Mouse (Mus musculus) embryonic fibroblast, embryonic 13.5 days (primary cell): ENCODE measurements at regions not wholly inside any gene's neighbourhood (a gene's known extent, or its start where the extent isn't known, plus 50 kb on each side); places are given as distances from the start of the nearest gene placed in this dataset.

Experiments
- H3K27ac ChIP-seq: 2 replicates; pipeline ENCODE4 v1.5.1; 2012; ENCODE audit warnings: low read length, control low read depth, inconsistent platforms; ENCODE audit not compliant: insufficient read depth
- H3K4me1 ChIP-seq: 2 replicates; pipeline ENCODE4 v1.6.1; 2011; ENCODE audit warnings: low read length; ENCODE audit not compliant: control insufficient read depth, insufficient read depth
- H3K4me3 ChIP-seq: 2 replicates; pipeline ENCODE4 v1.5.1; 2011; ENCODE audit warnings: mild to moderate bottlenecking, control low read depth, low read length; ENCODE audit not compliant: insufficient read depth
- CTCF ChIP-seq: IDR thresholded peaks from 2 replicates; pipeline ENCODE4 v1.5.1; 2011; ENCODE audit warnings: mild to moderate bottlenecking, control low read depth, low read length, moderate library complexity, borderline replicate concordance; ENCODE audit not compliant: insufficient read depth
- POLR2A ChIP-seq: IDR thresholded peaks from 2 replicates; pipeline ENCODE4 v1.6.1; 2011; ENCODE audit warnings: low read depth, mild to moderate bottlenecking, control low read depth, low read length, moderate library complexity

DNA sequence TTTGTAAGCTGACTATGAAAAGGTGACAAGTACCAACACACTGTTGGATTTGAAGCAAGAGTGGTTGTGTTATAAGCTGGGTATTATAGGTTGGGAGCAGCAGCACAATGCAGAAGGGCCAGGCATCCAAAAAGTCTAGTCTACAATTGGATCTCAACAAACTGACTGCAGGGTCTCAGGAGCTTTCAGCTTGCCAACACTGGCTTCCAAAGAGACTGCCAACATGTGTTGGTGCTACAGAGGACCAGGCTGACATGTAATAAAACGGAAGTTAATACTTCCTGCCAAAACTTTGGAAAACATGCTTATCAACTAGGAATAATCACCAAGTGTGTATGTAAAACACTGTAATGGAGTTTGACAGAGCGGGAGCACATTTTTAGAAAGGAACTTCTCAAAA is 170.3 kb upstream of the Gm5148 start:
- Histone ChIP-seq H3K4me3 (no peak overlapping the region), H3K27ac (no peak overlapping the region), H3K4me1 (no peaks in the 10 kb centered on the region)
- TF ChIP-seq CTCF (no peak), POLR2A (no peak)

DNA sequence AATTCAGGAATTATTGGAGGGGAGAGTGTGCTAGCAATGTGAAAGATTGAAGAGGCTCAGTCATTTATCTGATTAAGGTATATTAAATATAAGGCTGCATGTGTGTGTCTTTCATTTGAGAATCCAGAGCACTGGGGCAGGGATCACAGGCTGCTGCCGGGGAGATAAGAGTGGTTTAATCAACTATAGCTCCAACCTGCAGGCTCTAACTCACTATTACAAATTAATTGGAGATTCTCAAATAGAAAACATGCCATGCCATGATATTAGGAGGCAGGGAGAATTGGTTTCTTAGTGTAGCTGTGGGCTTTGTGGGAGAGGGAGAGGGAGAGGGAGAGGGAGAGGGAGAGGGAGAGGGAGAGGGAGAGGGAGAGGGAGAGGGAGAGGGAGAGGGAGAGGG is 165.9 kb upstream of the Gm5148 start:
- TF ChIP-seq POLR2A (no peak), CTCF (no peak)
- H3K4me3 ChIP-seq, result no peak overlapping the region
- no peaks in the 10 kb centered on the region for H3K4me1 ChIP-seq
- no peak overlapping the region for H3K27ac ChIP-seq

DNA sequence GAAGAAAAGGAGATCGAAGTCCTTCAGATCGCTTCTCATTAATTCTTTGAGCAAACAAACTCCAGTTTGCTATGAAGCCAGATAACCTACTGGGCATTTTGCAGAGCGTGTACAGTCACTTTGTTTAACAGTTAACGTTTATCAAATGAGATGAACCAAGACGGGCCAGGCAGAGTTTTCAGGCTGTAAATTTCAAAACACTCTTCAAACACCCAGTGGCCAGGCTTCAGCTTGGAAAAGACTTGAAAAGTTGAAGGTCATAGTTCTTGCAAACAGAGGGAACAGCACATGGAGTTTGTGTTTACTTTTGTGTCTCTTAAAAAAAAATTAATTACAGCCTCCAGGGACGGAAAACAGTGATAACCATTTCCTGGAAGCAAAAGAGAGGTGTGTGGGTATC is 164.2 kb upstream of the Gm5148 start:
- Histone ChIP-seq H3K27ac (no peak overlapping the region), H3K4me3 (no peak overlapping the region), H3K4me1 (no peaks in the 10 kb centered on the region; the same call in 1 of the 2 replicates)
- no peak for TF ChIP-seq CTCF
- no peak for TF ChIP-seq POLR2A

DNA sequence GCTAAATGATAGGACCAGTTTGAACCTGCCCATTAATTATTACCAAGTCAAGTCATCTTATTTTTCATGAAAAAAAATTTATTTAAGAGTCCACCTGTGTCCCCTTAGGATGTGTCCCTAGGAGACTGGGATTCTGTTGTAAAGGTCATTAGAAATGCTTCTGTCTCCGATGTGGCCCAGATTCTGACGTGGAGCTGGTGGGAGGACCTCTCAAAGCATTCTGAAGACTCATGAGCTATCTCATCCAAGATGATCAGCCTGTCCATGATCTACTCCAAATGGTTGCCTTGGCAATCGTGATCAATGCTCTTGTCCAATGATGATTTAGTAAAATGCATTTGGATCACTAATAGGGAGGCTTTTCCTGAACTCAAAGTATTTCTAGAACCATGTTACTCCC is 163.4 kb upstream of the Gm5148 start:
- Histone ChIP-seq H3K4me1 (no peaks in the 10 kb centered on the region; the same call in 1 of the 2 replicates), H3K4me3 (no peak overlapping the region), H3K27ac (no peak overlapping the region)
- TF ChIP-seq POLR2A, result no peak
- no peak for TF ChIP-seq CTCF

DNA sequence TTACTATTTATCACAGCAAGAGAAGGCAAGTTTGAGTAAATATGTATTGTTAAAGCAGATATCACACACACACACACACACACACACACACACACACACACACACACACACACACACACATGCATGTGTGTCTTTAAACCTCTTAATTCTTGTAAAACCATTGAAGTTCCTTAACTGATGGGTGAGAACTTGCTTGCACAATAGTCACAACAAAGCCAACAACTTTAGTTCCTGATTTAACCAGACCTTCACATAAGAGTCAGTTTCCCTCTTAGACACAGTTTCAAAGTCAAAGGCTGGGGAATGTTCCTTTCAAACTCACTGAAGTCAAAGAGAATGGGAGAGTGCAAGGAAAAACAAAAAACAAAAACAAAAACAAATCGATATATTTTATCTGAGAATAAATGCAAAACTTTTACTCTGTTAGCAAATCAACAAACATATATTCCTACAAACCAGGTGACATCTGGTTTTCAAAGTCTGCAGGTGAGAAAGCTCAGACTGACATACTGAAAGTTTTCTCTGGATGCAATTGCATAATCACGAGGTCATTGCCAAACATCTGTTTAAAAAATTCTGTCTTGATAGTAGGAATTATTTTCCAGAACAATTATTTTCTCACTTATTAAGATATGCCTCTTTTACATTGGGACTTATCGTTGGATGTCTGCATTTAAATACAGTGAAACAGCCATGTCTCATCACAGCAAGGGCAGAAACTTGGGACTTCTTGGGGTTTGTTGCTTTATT is 162.6 kb upstream of the Gm5148 start:
- Histone ChIP-seq H3K27ac (no peak overlapping the region), H3K4me1 (no peaks in the 10 kb centered on the region; the same call in 1 of the 2 replicates), H3K4me3 (no peak overlapping the region)
- TF ChIP-seq CTCF (no peak), POLR2A (no peak)

DNA sequence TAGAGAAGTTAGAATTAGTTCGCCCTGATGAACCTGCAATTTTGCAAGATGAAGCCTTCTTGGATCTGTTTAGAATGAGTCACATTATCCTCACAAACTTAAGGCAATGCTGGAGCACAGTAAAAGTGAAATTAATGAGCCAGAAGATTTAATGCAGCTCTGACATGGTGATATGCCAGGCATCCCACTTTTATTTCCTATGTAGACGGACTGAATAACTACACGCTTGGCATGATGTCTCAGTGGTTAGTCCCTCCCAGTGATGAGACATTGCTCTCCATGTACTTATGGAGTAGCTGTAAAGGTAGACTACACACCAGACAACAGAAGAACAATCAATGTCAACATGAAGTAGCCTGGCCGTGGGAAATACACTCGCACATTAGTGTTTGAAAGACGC is 161.5 kb upstream of the Gm5148 start:
- Histone ChIP-seq H3K4me1 (no peaks in the 10 kb centered on the region; the same call in 1 of the 2 replicates), H3K4me3 (no peak overlapping the region), H3K27ac (peak overlapping the region; percentile 70)
- TF ChIP-seq CTCF (no peak), POLR2A (no peak)

DNA sequence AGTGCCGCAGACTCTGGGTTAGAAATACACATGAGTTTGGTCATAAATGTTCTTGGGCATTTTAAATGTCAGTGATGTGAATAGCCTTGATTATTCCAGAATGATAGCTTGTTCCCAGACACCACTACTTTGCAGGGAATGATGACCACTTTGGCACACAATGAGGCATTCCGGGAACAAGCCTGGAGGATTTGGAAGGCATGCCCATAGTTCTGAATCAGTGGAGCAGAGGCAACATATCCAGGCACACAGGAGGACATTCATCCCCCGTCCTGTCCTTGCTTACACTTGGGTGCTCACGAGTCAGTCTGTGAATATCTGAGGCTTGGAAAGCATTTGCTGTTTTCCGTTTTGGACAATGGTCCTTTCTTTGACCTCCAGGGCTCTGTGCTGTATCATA is 158.1 kb upstream of the Gm5148 start:
- no peaks in the 10 kb centered on the region; the same call in 1 of the 2 replicates for H3K4me1 ChIP-seq
- peak overlapping the region; percentile 36; the same call in 1 of the 2 replicates for H3K27ac ChIP-seq
- TF ChIP-seq CTCF (no peak), POLR2A (no peak)
- no peak overlapping the region for H3K4me3 ChIP-seq

DNA sequence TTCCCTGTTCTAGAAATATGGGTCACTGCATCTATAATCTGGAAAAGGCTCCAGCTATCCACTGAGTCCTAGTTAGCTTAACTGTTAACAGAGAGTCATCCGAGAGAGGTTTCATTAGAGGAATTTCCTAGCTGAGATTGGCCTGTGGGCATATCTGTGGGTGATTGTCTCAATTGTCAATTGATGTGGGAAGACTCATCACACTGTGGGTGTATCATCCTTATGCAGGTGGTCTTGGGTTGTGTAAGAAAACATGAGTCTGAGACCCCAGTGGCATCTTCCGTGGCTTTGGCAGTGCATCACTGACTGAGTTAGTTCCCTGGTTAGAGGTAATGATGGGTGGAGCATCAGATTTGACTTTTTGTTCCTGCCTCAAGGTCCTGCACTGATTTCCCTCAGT is 156.7 kb upstream of the Gm5148 start:
- peaks cover 4% of the 10 kb centered on the region; the same call in 1 of the 2 replicates for H3K4me1 ChIP-seq
- H3K27ac ChIP-seq, result no peak overlapping the region
- no peak overlapping the region for H3K4me3 ChIP-seq
- TF ChIP-seq POLR2A (no peak), CTCF (no peak)

DNA sequence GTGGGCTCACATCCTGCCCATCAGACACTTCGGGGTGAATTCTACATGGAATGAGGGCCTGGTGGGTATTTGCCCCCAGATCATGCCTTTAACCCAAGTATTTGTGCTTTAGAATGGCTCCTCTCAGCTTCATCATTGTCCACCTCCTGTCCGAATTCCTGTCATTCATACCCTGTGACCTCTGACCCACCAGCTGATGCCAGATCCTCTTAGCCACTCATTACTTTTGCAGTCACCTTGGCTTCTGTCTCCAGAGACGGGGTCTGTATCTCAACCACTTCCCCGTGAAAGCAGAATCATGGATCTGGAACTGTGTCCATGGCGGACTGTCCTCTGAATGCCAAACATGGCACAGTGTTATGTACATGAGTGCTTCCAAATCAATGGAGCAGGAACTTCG is 154.8 kb upstream of the Gm5148 start:
- no peak overlapping the region for H3K4me3 ChIP-seq
- TF ChIP-seq POLR2A (no peak), CTCF (no peak)
- H3K27ac ChIP-seq, result no peak overlapping the region
- H3K4me1 ChIP-seq, result peaks cover 15% of the 10 kb centered on the region

DNA sequence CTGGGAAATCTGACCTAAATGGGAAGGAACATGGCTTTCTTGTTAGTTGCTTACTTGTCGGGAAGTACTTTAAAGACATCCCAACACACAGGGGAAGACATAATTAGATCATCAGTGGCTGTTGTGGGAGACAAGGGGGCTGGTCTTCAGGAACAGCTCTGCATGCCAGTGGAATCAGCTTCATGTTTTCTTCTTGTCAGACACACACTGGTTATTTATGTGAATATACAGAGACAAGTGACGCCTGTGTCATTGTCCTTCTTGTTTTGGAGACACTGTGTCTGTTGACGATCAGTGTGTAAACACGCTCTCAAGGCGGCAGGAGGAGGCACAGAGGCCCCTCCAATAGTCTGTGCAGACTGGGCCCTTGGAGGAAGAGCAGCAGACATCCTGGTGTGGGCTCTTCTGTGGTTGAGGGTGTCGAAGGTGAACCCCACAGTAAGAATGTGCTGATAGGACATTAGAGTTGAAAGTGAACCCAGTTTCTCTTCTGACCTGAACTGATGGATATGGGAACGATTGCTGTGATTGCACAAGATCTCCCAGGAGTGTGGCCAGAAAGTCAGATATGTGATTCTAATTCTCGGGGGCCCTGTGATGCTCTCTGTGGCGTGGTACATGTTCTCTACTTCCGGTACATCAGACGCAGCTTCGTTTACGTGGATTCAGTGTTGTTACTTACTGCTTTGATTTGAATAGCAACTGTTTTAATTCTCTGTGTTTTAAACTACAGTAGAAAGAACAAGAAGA is 151.9 kb upstream of the Gm5148 start:
- peaks cover 20% of the 10 kb centered on the region for H3K4me1 ChIP-seq
- TF ChIP-seq CTCF, result no peak
- TF ChIP-seq POLR2A, result no peak
- H3K27ac ChIP-seq, result peak overlapping the region; percentile 79
- H3K4me3 ChIP-seq, result no peak overlapping the region
